Mouse (Mus musculus): ENCODE data around the gene Aldh16a1.

DNA sequence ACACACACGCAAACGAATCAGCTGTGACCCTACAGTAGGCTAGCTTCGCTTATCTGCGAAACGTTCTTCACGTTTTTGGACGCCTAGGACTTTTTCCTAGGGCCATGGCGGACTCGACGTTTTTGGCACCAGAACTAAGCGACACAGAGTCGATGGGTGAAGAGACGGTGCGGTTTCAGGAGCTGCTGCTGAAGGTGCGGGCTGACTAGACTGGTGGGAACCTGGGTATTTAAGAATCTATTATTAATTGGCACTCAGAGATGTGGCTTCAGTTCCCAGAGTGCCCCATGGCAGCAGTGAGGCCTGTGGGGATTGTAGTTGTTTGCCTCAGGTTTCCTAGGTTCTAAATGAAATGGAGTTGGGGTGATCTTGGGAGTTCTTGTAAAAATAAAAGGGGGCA lies 1.8 kb upstream of the Aldh16a1 start:
- TF ChIP-seq CTCF (IDR thresholded peaks at IDR 0.05; ENCODE audit: insufficient read depth, low read depth, low read length) (no peak), POLR2A (IDR thresholded peaks at IDR 0.05; ENCODE audit: insufficient read depth, low read depth, low read length) (no peak)
